Mouse (Mus musculus) testis, adult 2 months (tissue): ENCODE results near the gene Camta1.

ENCODE experiments used
- CTCF ChIP-seq: fragments of 200-500 bp; IDR thresholded peaks from 2 replicates; pipeline ENCODE4 v1.5.1; 2012; ENCODE audit warnings: low read depth, mild to moderate bottlenecking, inconsistent platforms, low read length, moderate library complexity; ENCODE audit not compliant: control insufficient read depth, insufficient read depth, insufficient replicate concordance
- POLR2A ChIP-seq: fragments of 200-500 bp; IDR thresholded peaks from 2 replicates; pipeline ENCODE4 v1.6.1; 2012; ENCODE audit warnings: low read depth, mild to moderate bottlenecking, inconsistent platforms, low read length, moderate library complexity; ENCODE audit not compliant: control insufficient read depth

- TF ChIP-seq CTCF (no peak), POLR2A (no peak)
These were observed 882.2 kb downstream of the Camta1 start for GRCm38 (mm10) chr4:150979455-150979854.
